Mouse (Mus musculus) cerebellum, postnatal 14 days (tissue): ENCODE measurements around the gene Por.

Source experiments
- DNase-seq, 2 experiments: peaks; one replicate each; pipeline ENCODE4 v3.0.0; 2021; ENCODE audit warnings: mixed read lengths in 2 of 2

Gene Por

GRCm38 (mm10) chr5:135669741-135670275 is at the start of gene Por:
Gene Por, plus strand, starts transcription at chr5:135670033.
- no peak for DNase-seq

GRCm38 (mm10) chr5:135620526-135620925 is 49.3 kb upstream of the Por start:
- DNase-seq, result no peak

- peak in 1 of 2 experiments; percentile 1 for DNase-seq
These were observed 48.1 kb upstream of the Por start for GRCm38 (mm10) chr5:135621725-135622124.

- no peak for DNase-seq
These were observed 46.7 kb upstream of the Por start for GRCm38 (mm10) chr5:135623006-135623563.

GRCm38 (mm10) chr5:135628916-135629315 is 40.9 kb upstream of the Por start:
- no peak for DNase-seq

- no peak for DNase-seq
These were observed 40.4 kb upstream of the Por start for GRCm38 (mm10) chr5:135629401-135629800.

GRCm38 (mm10) chr5:135630598-135630997 is 39.2 kb upstream of the Por start:
- DNase-seq, result peak; percentile 84 to 90

- peak; percentile 99 for DNase-seq
These were observed 37.6 kb upstream of the Por start, which contains the start of gene Rhbdd2 for GRCm38 (mm10) chr5:135632117-135632796. Gene Rhbdd2, plus strand, starts transcription at chr5:135632618.

GRCm38 (mm10) chr5:135632797-135633144 is 37.1 kb upstream of the Por start:
- no peak for DNase-seq

- no peak for DNase-seq
These were observed 29.9 kb upstream of the Por start for GRCm38 (mm10) chr5:135639760-135640458.

GRCm38 (mm10) chr5:135640459-135640789 is 29.4 kb upstream of the Por start:
- no peak for DNase-seq

GRCm38 (mm10) chr5:135641028-135641427 is 28.8 kb upstream of the Por start:
- DNase-seq, result no peak

- peak; percentile 57 to 73 for DNase-seq
These were observed 26.9 kb upstream of the Por start for GRCm38 (mm10) chr5:135642686-135643551.

GRCm38 (mm10) chr5:135643552-135643842 is 26.3 kb upstream of the Por start:
- DNase-seq, result no peak

GRCm38 (mm10) chr5:135643869-135644268 is 26.0 kb upstream of the Por start:
- DNase-seq, result no peak

GRCm38 (mm10) chr5:135645330-135645729 is 24.5 kb upstream of the Por start:
- peak in 1 of 2 experiments; percentile 17 for DNase-seq

- no peak for DNase-seq
These were observed 23.8 kb upstream of the Por start for GRCm38 (mm10) chr5:135646038-135646437.

GRCm38 (mm10) chr5:135648461-135649308 is 21.1 kb upstream of the Por start:
- DNase-seq, result no peak

- no peak for DNase-seq
These were observed 20.6 kb upstream of the Por start for GRCm38 (mm10) chr5:135649309-135649633.

GRCm38 (mm10) chr5:135651536-135651935 is 18.3 kb upstream of the Por start:
- DNase-seq, result no peak

- DNase-seq, result no peak
These were observed 16.6 kb upstream of the Por start for GRCm38 (mm10) chr5:135653209-135653608.

- DNase-seq, result no peak
These were observed 13.8 kb upstream of the Por start for GRCm38 (mm10) chr5:135656046-135656445.
